Mouse (Mus musculus): ENCODE measurements around the gene Ddx54.

DNA sequence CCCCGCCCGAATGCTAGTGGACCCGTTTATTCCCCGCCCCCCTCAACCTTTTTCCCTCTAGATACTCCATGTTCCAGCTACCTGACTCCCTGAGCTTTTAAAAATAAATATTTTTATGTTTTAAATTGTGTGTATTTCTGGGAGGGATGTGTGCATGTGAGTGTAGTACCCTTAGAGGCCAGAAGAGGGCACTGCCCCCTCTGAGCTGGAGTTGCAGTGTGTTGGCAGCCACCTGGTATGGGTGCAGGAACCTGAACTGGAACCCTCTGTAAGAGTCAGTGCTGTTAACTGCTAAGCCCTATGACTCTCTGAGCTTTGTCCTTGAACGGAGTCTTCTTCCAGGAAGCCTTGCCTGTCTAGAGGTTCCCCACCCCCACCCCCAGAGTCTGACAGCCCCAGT lies 19.4 kb downstream of the Ddx54 start:
- TF ChIP-seq POLR2A (IDR thresholded peaks at IDR 0.05; ENCODE audit: insufficient read depth, low read length) (no peak), CTCF (IDR thresholded peaks at IDR 0.05; ENCODE audit: low read depth, low read length) (peak; percentile 37)

Data from ES-Bruce4 (cell line).